Mouse (Mus musculus) liver, embryonic 14.5 days (tissue): ENCODE data around the gene Cfap57. TPM values are rescaled to one million over a fixed set of nuclear protein-coding genes. Genes with fewer than 3 reads are reported as not detected.

Source experiments
- ATAC-seq: fragments of 200-750 bp; cut with Nextera tagmentation; 2 replicates; pipeline ENCODE4 v1.8.0; 2017; ENCODE audit warnings: moderate number of reproducible peaks, mild to moderate bottlenecking, moderate library complexity; ENCODE audit not compliant: insufficient read depth
- DNase-seq, 3 experiments: peaks; one replicate each; pipeline ENCODE4 v3.0.0-alpha.2; 2012 to 2013; ENCODE audit warnings: low read depth in 3 of 3, low spot score in 3 of 3
- H3K27ac ChIP-seq: fragments of 300-500 bp; sonication (generic); 2 replicates; pipeline ENCODE4 v1.5.1; 2014; ENCODE audit warnings: moderate library complexity, mild to moderate bottlenecking, control low read depth, inconsistent platforms
- H3K27me3 ChIP-seq: fragments of 300-500 bp; sonication (generic); 2 replicates; pipeline ENCODE4 v1.6.1; 2014; ENCODE audit warnings: mild to moderate bottlenecking, low read length, moderate library complexity; ENCODE audit not compliant: control insufficient read depth, insufficient read depth
- H3K36me3 ChIP-seq: fragments of 300-500 bp; sonication (generic); replicated peaks from 2 replicates; pipeline ENCODE4 v1.6.1; 2014; ENCODE audit warnings: low read depth; ENCODE audit not compliant: control insufficient read depth, insufficient read depth
- H3K4me1 ChIP-seq, 2 experiments: fragments of 200-500 bp in 1 of 2; fragments of 300-500 bp in 1 of 2; sonication (generic) in 1 of 2; replicated peaks; 2 replicates each; pipeline ENCODE4 v1.6.1; 2012 to 2014; ENCODE audit warnings: antibody characterized with exemption in 1 of 2, inconsistent platforms in 1 of 2, low read length in 1 of 2; ENCODE audit not compliant: control insufficient read depth in 2 of 2, insufficient read depth in 2 of 2
- H3K4me2 ChIP-seq: fragments of 300-500 bp; sonication (generic); 2 replicates; pipeline ENCODE4 v1.6.1; 2014; ENCODE audit warnings: low read depth, mild to moderate bottlenecking, control low read depth, moderate library complexity
- H3K4me3 ChIP-seq, 2 experiments: fragments of 200-500 bp in 1 of 2; fragments of 300-500 bp in 1 of 2; sonication (generic) in 1 of 2; 2 replicates each; pipeline ENCODE4 v1.5.1; 2012 to 2014; ENCODE audit warnings: low read depth in 2 of 2, low read length in 2 of 2, mild to moderate bottlenecking in 2 of 2, control low read depth in 1 of 2, inconsistent platforms in 1 of 2, moderate library complexity in 1 of 2; ENCODE audit not compliant: insufficient read depth in 1 of 2
- H3K9ac ChIP-seq: fragments of 300-500 bp; sonication (generic); replicated peaks from 2 replicates; pipeline ENCODE4 v1.6.1; 2014; ENCODE audit warnings: mild to moderate bottlenecking, control low read depth, moderate library complexity
- H3K9me3 ChIP-seq: fragments of 300-500 bp; sonication (generic); 2 replicates; pipeline ENCODE4 v1.6.1; 2016; ENCODE audit warnings: low read length, mixed read lengths; ENCODE audit not compliant: control insufficient read depth
- CTCF ChIP-seq: IDR thresholded peaks from 2 replicates; pipeline ENCODE4 v1.5.1; 2016; ENCODE audit warnings: antibody characterized with exemption, low read depth, control low read depth
- EP300 ChIP-seq: IDR thresholded peaks from 2 replicates; pipeline ENCODE4 v1.6.1; 2016; ENCODE audit warnings: antibody characterized with exemption, low read depth
- WGBS: fragments of 180-500 bp; shearing (Covaris S2); extraction: QIAGEN DNeasy Blood & Tissue Kit; methylation state at CpG from one replicate; pipeline ENCODE4 v1.1.7; 2014; ENCODE audit not compliant: insufficient replicate concordance; 5-methylcytosine and 5-hydroxymethylcytosine counted together
- polyA plus RNA-seq, 2 experiments: library from polyadenylated mRNA; depleted of rRNA in 1 of 2; stranded (reverse) in 1 of 2; unstranded in 1 of 2; fragments of >200 nt; fragmentation: Nextera tagmentation in 1 of 2; extraction: Ambion mirVana in 1 of 2; gene quantifications; 2 replicates each; pipeline versions ENCODE4 v1.2.1 to v1.2.3; 2012 to 2014

Gene Cfap57
- polyA plus RNA-seq, 2 experiments = 0.54 to 1.3 TPM

DNA sequence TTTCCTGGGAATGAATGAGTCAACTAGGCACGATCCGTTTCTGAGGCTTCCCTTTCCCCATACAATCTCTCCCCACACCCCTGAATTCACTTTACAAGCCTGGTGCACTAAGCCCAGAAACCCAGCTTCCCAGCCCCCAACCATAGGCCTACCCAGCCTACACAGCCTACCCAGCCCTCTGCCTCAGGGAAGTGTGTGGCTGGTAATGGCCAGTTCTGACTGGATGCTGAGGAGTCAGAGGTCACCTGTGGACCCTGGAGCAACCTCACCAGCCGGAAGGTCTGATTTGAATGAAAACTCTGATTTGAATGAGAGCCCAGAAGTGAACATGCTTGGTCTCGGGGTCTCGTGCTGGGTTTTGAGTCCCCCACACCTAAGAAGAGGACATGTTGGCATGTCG, 92.9 kb downstream of the Cfap57 start:
- H3K4me3 ChIP-seq = no peak overlapping the region
- no peak for DNase-seq
- peaks cover 0 to 4% of the 10 kb centered on the region in 2 experiments; a peak in 2 of 4 replicates for H3K4me1 ChIP-seq
- H3K27ac ChIP-seq = no peak overlapping the region
- TF ChIP-seq EP300 (no peak), CTCF (no peak)
- H3K9me3 ChIP-seq = no peaks in the 10 kb centered on the region
- ATAC-seq = no peak
- H3K9ac ChIP-seq = no peak overlapping the region
- H3K27me3 ChIP-seq = no peaks in the 10 kb centered on the region
- 63% methylated on average over 6 of the region's 6 CpGs for WGBS
- peak overlapping the region; percentile 31; the same call in 1 of the 2 replicates for H3K4me2 ChIP-seq
- H3K36me3 ChIP-seq = no peaks in the 10 kb centered on the region

DNA sequence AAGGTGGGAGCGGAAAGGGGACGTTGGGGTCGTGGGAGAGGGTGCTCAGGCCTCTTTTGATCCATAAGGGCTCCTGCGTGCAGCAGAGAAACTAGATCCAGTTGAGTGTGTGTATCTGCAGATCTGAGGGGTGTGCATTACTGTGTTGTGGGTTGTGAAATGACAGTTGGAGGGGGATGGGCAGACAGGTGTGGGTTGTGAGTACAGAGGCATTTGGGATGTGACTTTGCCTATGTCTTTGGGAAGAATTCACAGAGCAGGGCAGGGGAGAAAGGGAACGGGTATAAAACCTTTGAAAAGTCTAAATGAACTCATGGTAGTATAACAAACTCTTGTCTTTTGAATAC, 93.3 kb downstream of the Cfap57 start:
- Histone ChIP-seq H3K9me3 (no peaks in the 10 kb centered on the region), H3K27me3 (no peaks in the 10 kb centered on the region), H3K36me3 (no peaks in the 10 kb centered on the region), H3K4me2 (peak overlapping the region; percentile 31), H3K27ac (no peak overlapping the region), H3K9ac (no peak overlapping the region), H3K4me3 (peak overlapping the region in 1 of 2 experiments; percentile 10; a peak in 1 of 4 replicates), H3K4me1 (peaks cover 0 to 4% of the 10 kb centered on the region in 2 experiments; a peak in 2 of 4 replicates)
- ATAC-seq = no peak; the same call in 1 of the 2 replicates
- DNase-seq = no peak
- 61% methylated on average over 5 of the region's 5 CpGs for WGBS
- TF ChIP-seq EP300 (no peak), CTCF (no peak)

DNA sequence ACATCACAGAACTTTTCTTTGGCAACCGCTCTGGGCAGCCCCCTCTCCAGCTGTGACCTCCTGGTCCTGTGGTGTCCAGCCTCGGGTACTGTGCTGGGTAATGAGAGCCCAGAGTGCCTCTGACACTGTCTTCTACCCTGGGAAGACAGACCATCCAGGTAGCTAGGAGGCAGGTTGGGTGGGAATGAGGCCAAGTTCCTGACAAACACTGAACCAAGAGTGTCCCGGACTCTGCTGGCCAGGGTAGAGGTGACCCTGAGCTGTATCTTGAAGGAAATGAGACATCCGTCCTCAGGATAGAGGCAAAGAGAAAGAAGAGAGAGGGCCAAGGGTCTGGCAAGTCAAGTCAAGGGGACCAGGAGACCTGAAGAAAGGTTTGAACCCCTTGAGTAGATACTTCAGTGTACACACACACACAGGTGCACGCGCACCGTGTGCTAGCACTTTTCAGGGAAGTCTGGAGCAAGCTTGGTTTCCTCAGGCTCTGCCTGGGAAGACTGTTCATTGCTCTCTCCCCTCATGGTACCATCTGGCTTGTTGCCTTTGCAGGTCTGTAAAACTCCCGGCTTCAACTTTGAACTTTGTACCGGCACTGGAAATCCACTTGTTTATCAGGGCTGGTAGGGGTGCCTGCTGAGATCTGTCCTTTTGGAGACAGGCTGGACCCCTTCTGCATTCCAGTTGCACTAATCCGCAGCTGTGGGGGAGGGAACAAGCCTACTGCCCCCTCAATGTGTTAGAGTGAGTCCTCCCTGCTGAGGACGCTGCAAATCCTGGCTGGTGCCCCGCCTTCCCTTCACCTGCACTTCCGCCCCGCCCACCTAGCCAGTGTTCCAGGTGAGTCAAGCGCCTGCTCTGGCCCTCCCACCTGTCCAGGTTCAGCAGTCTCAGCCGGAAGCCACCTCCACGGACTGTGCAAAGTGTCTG, 93.9 kb downstream of the Cfap57 start, which contains the start of gene 2610528J11Rik:
TSS of gene 2610528J11Rik (plus strand) at position 592 of the 927 bp plus-strand sequence.
- H3K4me3 ChIP-seq = peak within 1 kb of the TSS; percentile 10 to 16; a peak in 2 of 4 replicates

DNA sequence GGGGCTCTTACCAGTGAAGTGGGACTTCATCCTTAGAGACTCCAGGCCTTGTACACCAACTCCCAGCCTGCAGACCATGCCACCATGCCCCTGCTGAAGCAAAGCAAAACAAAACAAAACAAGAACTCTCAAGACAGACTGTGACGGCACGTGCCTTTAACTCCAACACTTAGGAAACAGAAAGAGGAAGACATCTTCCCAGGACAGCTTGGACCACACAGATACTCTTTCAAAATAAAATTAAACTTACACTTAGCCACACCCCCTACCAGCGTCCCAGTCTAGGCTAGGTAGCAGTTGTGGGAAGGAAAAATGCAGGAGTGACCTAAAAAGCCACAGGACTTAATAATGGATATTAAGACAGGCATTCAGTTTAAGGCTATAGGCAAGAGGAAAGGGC, 94.8 kb downstream of the Cfap57 start:
- Histone ChIP-seq H3K4me2 (no peak overlapping the region), H3K4me1 (peaks cover 0 to 4% of the 10 kb centered on the region in 2 experiments; a peak in 2 of 4 replicates), H3K27me3 (no peaks in the 10 kb centered on the region), H3K9ac (no peak overlapping the region), H3K36me3 (no peaks in the 10 kb centered on the region), H3K9me3 (no peaks in the 10 kb centered on the region), H3K27ac (no peak overlapping the region), H3K4me3 (no peak overlapping the region)
- WGBS = 22% methylated on average over 3 of the region's 3 CpGs
- no peak for DNase-seq
- ATAC-seq = no peak
- TF ChIP-seq CTCF (no peak), EP300 (no peak)

More for the DNA sequence above, 93.9 kb downstream of the Cfap57 start, which contains the start of gene 2610528J11Rik:
- no peaks in the 10 kb centered on the region for H3K36me3 ChIP-seq
- no peak for TF ChIP-seq EP300
- H3K27me3 ChIP-seq = no peaks in the 10 kb centered on the region
- DNase-seq (peak in 1 of 3 experiments; percentile 20), ATAC-seq (peak; percentile 43; the same call in 1 of the 2 replicates)
- H3K4me2 ChIP-seq = peak within 1 kb of the TSS; percentile 31
- H3K4me1 ChIP-seq = peaks cover 0 to 4% of the 10 kb centered on the region in 2 experiments; a peak in 2 of 4 replicates
- no peak within 1 kb of the TSS for H3K27ac ChIP-seq
- 53% methylated on average over 17 of the region's 17 CpGs for WGBS
- no peaks in the 10 kb centered on the region for H3K9me3 ChIP-seq
- no peak within 1 kb of the TSS for H3K9ac ChIP-seq

DNA sequence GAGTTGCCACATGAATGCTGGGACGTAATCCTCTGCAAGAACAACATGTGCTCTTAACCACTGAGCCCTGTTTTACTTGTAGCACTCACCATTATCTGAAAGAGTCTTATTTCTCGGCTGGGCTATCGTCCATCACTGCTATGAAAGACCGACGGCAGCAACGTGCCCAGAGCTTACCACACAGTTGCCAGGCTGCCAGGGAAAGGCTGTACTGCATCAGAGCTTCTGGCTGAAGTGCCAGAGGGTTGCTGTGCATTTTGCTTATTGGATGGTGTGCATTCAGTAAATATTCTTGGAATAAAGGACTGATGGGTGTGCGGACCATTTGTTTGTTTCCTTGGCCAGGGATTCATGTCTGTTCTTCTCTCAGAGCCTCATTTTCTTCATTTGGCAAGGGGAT, 96.6 kb downstream of the Cfap57 start:
- TF ChIP-seq EP300 = no peak
- no peak for TF ChIP-seq CTCF
- 65% methylated on average over 7 of the region's 7 CpGs for WGBS
- Histone ChIP-seq H3K4me2 (no peak overlapping the region), H3K27me3 (no peaks in the 10 kb centered on the region), H3K27ac (no peak overlapping the region), H3K4me1 (peaks cover 0 to 4% of the 10 kb centered on the region in 2 experiments; a peak in 2 of 4 replicates), H3K9ac (no peak overlapping the region), H3K9me3 (no peaks in the 10 kb centered on the region), H3K4me3 (no peak overlapping the region), H3K36me3 (no peaks in the 10 kb centered on the region)
- DNase-seq (no peak), ATAC-seq (no peak)
